Mouse (Mus musculus) thymus, adult 2 months (tissue): ENCODE data around the gene Lin37.

Experiments
- CTCF ChIP-seq: fragments of 200-500 bp; IDR thresholded peaks from 2 replicates; pipeline ENCODE4 v1.5.1; 2012; ENCODE audit warnings: mild to moderate bottlenecking, control low read depth, low read length, moderate library complexity, borderline replicate concordance; ENCODE audit not compliant: control insufficient read depth, poor library complexity, insufficient read depth; ENCODE audit errors: extremely low read depth
- POLR2A ChIP-seq: fragments of 200-500 bp; IDR thresholded peaks from 2 replicates; pipeline ENCODE4 v1.6.1; 2012; ENCODE audit warnings: mild to moderate bottlenecking, low read length, control low read depth, moderate library complexity; ENCODE audit not compliant: control insufficient read depth, poor library complexity, insufficient read depth; ENCODE audit errors: extremely low read depth

DNA sequence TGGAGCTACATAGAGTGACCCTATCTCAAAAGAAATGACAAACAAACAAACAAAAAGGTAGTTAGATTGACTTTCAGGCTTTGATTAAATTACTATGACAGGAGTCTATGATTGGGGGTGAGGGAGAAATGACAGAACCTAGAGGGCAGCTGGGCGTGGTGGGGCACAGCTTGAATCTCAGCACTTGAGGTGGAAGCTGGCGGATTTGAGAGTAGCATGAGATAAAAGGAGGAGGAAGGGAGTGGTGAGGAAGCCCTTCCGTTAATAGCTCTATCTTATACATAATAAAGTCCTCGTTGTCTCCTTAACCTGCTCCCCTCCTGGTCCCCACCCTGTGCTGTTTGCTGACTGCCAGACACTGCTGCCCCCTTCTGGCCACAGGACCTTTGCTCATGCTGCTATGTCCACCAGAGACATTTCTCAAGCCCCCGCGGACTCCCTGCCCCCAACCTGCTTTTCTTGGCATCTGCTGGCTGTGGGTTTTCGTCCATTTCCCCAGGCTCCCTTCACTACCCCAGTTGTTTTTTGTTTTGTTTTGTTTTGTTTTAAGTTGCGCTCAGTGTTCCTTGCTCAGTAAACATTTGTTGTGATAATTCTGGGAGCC, 48.2 kb upstream of the Lin37 start:
- TF ChIP-seq CTCF (0 out of 2 replicates have a peak, but pooled peaks have one; percentile 56), POLR2A (no peak)
